Mouse (Mus musculus): ENCODE measurements around the gene Ppdpf. TPM values are rescaled to one million over a fixed set of nuclear protein-coding genes. Genes with fewer than 3 reads are reported as not detected.
A peak's percentile ranks its signal among the peaks of the same experiment; 100 is the strongest.

Gene Ppdpf
- total RNA-seq (2015) (87.9 and 88.9 TPM in 2 replicates), total RNA-seq (2017) (55.7 and 56.1 TPM in 2 replicates)

- ATAC-seq (ENCODE audit: poor library complexity, severe bottlenecking), result peak; percentile 86
These were observed at the start of gene Ppdpf for GRCm38 (mm10) chr2:181187121-181188000. Gene Ppdpf, plus strand, starts transcription at chr2:181187247.

GRCm38 (mm10) chr2:181139641-181140193 lies 47.3 kb upstream of the Ppdpf start:
- ATAC-seq (ENCODE audit: poor library complexity, severe bottlenecking), result no peak

GRCm38 (mm10) chr2:181142703-181143135 lies 44.3 kb upstream of the Ppdpf start:
- no peak for ATAC-seq (ENCODE audit: poor library complexity, severe bottlenecking)

GRCm38 (mm10) chr2:181143509-181144276 lies 43.4 kb upstream of the Ppdpf start:
- ATAC-seq (ENCODE audit: poor library complexity, severe bottlenecking), result no peak

- no peak for ATAC-seq (ENCODE audit: poor library complexity, severe bottlenecking)
These were observed 42.4 kb upstream of the Ppdpf start for GRCm38 (mm10) chr2:181144675-181145074.

GRCm38 (mm10) chr2:181146976-181147545 lies 40.0 kb upstream of the Ppdpf start:
- no peak for ATAC-seq (ENCODE audit: poor library complexity, severe bottlenecking)

- no peak for ATAC-seq (ENCODE audit: poor library complexity, severe bottlenecking)
These were observed 39.3 kb upstream of the Ppdpf start for GRCm38 (mm10) chr2:181147546-181148317.

- no peak for ATAC-seq (ENCODE audit: poor library complexity, severe bottlenecking)
These were observed 38.6 kb upstream of the Ppdpf start for GRCm38 (mm10) chr2:181148318-181148955.

- ATAC-seq (ENCODE audit: poor library complexity, severe bottlenecking), result no peak
These were observed 36.8 kb upstream of the Ppdpf start for GRCm38 (mm10) chr2:181150281-181150680.

GRCm38 (mm10) chr2:181152701-181153100 lies 34.3 kb upstream of the Ppdpf start:
- ATAC-seq (ENCODE audit: poor library complexity, severe bottlenecking), result no peak

GRCm38 (mm10) chr2:181153131-181153530 lies 33.9 kb upstream of the Ppdpf start:
- ATAC-seq (ENCODE audit: poor library complexity, severe bottlenecking), result no peak

- no peak for ATAC-seq (ENCODE audit: poor library complexity, severe bottlenecking)
These were observed 33.2 kb upstream of the Ppdpf start for GRCm38 (mm10) chr2:181153837-181154236.

GRCm38 (mm10) chr2:181154361-181154760 lies 32.7 kb upstream of the Ppdpf start:
- ATAC-seq (ENCODE audit: poor library complexity, severe bottlenecking), result no peak

GRCm38 (mm10) chr2:181154831-181155415 lies 32.1 kb upstream of the Ppdpf start:
- ATAC-seq (ENCODE audit: poor library complexity, severe bottlenecking), result no peak

- ATAC-seq (ENCODE audit: poor library complexity, severe bottlenecking), result no peak
These were observed 31.2 kb upstream of the Ppdpf start for GRCm38 (mm10) chr2:181155801-181156200.

- no peak for ATAC-seq (ENCODE audit: poor library complexity, severe bottlenecking)
These were observed 30.6 kb upstream of the Ppdpf start, which contains the start of gene Eef1a2 for GRCm38 (mm10) chr2:181156248-181157121. Gene Eef1a2, minus strand, starts transcription at chr2:181157014.

GRCm38 (mm10) chr2:181157180-181157579 lies 29.9 kb upstream of the Ppdpf start:
- ATAC-seq (ENCODE audit: poor library complexity, severe bottlenecking), result no peak

GRCm38 (mm10) chr2:181157716-181158302 lies 29.2 kb upstream of the Ppdpf start:
- ATAC-seq (ENCODE audit: poor library complexity, severe bottlenecking), result no peak
